Mouse (Mus musculus): ENCODE data around the gene Rpl10. TPM values are rescaled to one million over a fixed set of nuclear protein-coding genes. Genes with fewer than 3 reads are reported as not detected.

Rpl10 gene
- total RNA-seq (2021) = 100 to 1,000 TPM; 164 to 171 TPM
- long read RNA-seq, experiment 1, transcript Rpl10-201 (7 exons, 799 nt) = major isoform, 8 of 27 reads
- long read RNA-seq, experiment 1, partial matches to known transcripts = 7 of 27 reads
- long read RNA-seq, experiment 1, other reads (novel, unspliced or antisense) = 11 of 27 reads
- long read RNA-seq, experiment 2, partial matches to known transcripts = 1 of 10 reads
- long read RNA-seq, experiment 2, other reads (novel, unspliced or antisense) = 2 of 10 reads

GRCm38 (mm10) chrX:74270062-74270901 is at the start of gene Rpl10:
Gene Rpl10 (plus strand): TSS chrX:74270812.
- peak; percentile 92 for DNase-seq

GRCm38 (mm10) chrX:74230038-74230437 is 40.6 kb upstream of the Rpl10 start:
- DNase-seq = no peak

- no peak for DNase-seq
Observed at GRCm38 (mm10) chrX:74233196-74233595, 37.4 kb upstream of the Rpl10 start.

- DNase-seq = no peak
Observed at GRCm38 (mm10) chrX:74240332-74240731, 30.3 kb upstream of the Rpl10 start.

DNA sequence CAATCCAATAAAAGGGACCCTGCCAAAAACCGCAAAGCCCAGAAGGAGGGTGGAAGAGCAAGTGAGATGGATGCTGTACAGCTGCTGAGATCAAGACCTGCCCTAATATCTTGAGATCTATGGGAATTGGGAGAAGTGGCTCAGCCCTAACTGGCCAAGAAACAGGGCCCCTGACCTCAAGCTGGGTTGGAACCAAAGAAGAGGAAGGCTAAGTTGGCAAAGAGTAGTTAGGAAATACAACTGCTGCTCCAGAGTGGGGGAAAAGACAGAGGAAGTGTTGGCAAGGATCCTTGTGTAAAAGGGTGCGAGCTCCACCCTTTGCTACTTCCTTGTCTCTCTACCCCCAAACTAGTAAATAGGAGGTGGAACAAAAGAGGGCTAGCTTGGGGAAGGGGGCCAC is 27.2 kb upstream of the Rpl10 start:
- no peak for DNase-seq

DNA sequence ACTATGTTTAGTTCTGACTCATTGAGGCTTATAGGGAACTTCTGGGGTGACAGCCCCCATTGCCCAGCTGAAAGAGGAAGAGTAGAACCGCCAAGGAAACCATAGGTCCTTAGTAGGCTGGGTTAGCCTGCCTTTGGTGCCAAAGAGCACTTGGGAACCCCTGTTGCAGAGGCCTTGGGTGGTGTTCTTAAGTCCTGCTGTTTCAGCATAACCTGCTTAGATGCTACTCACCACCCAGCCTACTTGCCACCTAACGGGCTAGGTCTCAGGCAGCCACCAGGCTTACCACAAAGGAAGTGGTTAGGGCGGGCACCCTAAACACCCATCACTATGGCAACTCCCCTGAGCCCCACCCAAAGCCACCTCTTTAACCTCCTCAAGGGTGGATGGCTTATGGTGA is 26.8 kb upstream of the Rpl10 start:
- DNase-seq = no peak

DNA sequence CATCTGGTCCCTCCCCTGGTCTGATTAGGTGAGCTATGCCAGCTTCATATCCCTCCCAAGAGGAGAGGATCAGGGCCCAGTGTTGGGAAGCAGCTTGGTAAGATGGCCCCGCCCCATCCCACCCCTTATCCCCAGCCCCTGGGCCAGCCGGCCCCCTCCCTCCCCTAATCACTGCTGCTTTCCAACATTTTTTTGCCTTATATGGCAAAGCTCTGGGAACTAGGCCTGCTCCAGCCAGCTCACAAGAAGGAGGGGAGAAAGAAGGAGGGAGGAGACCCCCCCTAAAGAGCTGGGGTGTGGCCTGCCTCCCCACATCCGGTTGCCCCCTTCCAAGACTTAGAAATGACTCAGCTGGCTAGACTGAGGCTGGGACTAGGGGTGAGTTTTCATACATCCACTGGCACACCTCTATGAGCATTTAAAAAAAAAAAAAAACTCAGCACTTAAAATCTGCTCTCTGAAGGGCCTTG is 26.0 kb upstream of the Rpl10 start:
- DNase-seq = peak; percentile 74

DNA sequence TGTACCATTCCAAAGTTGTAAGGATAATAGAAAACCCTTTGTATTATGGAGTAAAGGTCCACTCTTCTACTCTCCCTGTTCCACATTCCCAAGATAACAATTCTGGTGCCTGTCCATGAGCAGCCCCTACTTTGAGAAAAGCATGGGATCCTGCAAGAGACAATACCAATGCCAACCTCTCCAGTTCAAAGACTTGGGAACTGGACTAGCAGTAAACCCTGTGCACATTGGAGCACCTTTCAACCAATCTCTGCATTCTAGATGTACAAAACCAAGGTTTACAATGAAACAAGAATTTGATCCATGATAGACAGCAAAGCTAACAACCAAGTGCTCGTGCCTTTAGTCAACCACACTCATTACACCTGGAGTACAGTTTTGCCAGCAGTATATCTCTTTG is 25.5 kb upstream of the Rpl10 start:
- no peak for DNase-seq

- DNase-seq = peak; percentile 83
Observed at GRCm38 (mm10) chrX:74245687-74246086, 24.9 kb upstream of the Rpl10 start.

DNA sequence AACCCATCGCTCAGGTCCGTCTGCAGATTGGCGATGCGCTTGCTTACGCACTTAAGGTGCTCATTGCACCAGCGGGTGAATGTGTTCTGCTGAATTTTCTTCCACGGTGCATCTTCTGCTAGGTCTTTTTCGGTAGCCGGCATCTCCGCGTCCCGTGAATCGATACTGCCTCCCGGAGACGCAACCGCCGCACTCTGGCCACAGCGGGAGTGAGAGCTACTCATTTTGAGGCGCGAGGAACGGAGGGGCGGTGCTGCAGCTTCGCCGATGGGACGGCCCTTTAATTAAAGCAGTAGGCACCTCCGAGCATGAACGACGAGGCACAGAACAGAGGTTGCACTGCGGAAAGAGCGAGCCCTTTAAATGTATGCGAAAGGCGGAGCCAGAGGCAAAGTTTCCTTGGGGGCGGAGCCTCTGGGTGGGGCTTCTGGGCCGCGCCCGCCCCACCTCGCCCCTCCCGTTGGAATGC is 24.4 kb upstream of the Rpl10 start:
- DNase-seq = peak; percentile 89

- DNase-seq = no peak
Observed at GRCm38 (mm10) chrX:74246693-74247092, 23.9 kb upstream of the Rpl10 start.

GRCm38 (mm10) chrX:74248651-74249050 is 22.0 kb upstream of the Rpl10 start:
- DNase-seq = no peak

GRCm38 (mm10) chrX:74249615-74250014 is 21.0 kb upstream of the Rpl10 start, which contains the start of gene Flna:
Gene Flna (minus strand): TSS chrX:74249820.
- peak; percentile 57 for DNase-seq

DNA sequence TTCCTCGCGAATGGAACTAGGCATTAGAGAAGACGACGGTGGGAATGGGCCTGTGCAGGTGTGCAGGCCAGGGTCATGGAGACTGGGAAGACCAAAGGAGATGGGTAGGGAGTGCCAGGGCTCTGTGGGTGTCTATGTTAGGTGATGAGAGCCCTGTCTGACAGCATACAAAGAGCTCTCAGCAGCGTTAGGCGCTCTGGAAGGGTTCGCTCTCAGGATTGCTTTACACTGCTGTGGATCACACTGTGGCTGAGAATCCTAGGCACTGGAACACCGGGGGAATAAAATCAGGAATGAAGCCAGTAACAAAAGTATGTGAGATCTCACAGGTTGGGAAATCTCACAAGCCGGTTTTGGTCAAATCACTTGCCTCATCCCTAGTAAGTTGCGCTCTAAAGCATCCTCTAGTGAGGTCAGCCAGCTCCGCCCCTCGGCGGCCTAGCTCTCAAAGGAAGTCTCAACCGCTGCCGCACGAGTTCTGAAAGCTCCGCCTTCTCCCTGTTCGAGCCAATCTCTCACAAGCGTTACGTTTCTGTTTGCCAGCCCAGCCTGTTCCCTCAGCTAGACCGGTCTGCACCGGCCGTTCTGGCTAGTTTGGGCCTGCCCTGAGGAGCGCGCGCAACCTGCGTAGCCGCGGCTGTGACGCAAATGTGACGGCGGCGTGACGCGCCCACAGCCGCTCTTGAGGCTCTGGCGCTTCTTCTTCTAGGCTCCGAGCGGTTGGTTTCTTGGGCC is 16.3 kb upstream of the Rpl10 start, which contains the start of gene Emd:
Gene Emd, plus strand, starts transcription at position 535 of the 735 bp plus-strand sequence.
- peak; percentile 90 for DNase-seq

DNA sequence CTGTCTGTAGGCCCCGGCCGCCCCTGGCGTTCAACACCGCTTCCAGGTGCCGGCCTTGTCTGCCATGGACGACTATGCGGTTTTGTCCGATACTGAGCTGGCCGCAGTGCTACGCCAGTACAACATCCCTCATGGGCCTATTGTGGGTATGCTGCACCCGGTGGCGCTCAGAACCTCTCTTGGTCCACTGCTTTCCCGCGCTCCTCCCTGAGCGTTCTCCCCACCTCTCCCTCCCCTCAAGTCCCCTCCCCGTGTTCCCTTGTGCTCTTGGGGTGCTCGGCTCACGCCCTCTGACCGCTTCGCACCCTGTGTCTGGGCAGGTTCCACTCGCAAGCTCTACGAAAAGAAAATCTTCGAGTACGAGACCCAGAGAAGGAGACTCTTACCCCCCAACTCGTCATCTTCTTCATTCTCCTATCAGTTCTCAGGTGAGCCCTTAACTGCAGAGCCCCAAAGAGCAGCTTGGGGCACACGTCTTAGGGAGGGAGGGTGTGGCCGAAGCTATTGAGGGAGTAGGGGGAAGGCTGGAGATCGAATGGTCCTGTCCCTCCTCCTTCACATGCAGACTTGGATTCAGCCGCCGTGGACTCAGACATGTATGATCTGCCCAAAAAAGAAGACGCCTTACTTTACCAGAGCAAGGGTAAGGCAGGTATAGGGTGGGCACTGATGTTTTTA is 15.6 kb upstream of the Rpl10 start:
- DNase-seq = no peak

GRCm38 (mm10) chrX:74257746-74258145 is 12.9 kb upstream of the Rpl10 start:
- DNase-seq = no peak

- DNase-seq = no peak
Observed at GRCm38 (mm10) chrX:74269736-74270061, 913 bp upstream of the Rpl10 start.

DNA sequence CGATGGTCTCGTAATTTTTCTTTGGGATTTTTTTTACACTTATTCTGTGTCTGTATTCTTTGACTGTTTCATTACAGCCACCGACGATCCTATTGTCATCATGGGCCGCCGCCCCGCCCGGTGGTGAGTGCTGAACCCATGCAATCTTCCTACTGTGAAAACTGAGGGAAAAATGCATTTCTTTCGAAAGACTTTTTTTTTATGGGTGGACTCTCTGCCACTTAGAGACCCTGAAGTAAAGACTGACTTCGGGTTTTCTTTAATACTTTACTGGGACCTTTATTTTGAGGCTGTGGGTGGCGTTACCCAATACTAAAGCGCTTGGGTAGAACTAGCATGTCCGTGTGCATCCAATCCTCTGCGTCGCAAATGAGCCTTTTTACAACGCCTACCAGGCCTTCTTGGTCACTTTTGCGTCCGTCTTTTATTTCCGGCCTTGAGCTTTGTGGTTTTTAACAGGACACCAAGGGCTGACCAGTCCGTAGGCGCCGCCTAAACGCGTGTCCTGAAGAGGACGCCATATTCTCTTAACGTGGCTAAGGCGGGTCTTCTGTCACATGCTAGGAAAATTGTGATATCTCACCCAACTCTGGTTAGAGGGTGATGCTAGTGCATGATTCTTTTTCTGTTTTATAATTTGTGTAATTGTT is 415 bp downstream of the Rpl10 start:
- no peak for DNase-seq

GRCm38 (mm10) chrX:74273422-74274322 is 3.1 kb downstream of the Rpl10 start:
- DNase-seq = no peak

DNA sequence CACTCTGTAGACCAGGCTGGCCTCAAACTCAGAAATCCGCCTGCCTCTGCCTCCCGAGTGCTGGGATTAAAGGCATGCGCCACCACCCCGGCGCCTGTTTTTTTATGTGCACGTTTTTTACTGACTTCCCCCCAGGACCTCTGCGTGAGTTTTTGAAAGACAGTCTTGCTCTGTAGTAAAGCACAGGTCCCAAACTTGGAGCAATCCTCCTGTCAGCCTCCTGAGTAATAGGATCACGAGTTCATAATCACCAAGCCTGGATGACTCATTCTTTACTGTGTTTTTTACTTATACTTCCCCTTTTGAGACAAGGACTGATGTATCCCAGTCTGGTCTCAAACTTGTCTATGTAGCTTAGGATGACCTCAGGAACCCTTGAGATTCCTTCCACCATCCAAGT is 7.3 kb downstream of the Rpl10 start:
- no peak for DNase-seq
